Mouse (Mus musculus) CD4-positive naive resting alpha-beta T cell, adult 57 days (primary cell): ENCODE measurements around the gene Trim11. TPM values are rescaled to one million over a fixed set of nuclear protein-coding genes. Genes with fewer than 3 reads are reported as not detected.

ENCODE experiments used
- total RNA-seq: library from RNA; stranded (reverse); gene quantifications from one replicate; pipeline ENCODE4 v1.2.4, GENCODE M21; 2023

Gene Trim11
- total RNA-seq: 68.5 TPM

GRCm38 (mm10) chr11:58978027-58978705, at the start of gene Trim11:
Trim11 (plus strand) TSS chr11:58978093.

GRCm38 (mm10) chr11:58938322-58939087, 39.4 kb upstream of the Trim11 start, which contains the start of gene Rnf187:
Rnf187 (minus strand) TSS chr11:58938916.

GRCm38 (mm10) chr11:58948542-58949479, 29.1 kb upstream of the Trim11 start, which contains the start of gene Hist3h2ba:
Hist3h2ba (plus strand) TSS chr11:58948920.

GRCm38 (mm10) chr11:58954420-58955142, 23.3 kb upstream of the Trim11 start, which contains the start of the genes Hist3h2a and Trim17:
Hist3h2a (plus strand) TSS chr11:58954685.
Trim17 (plus strand) TSS chr11:58954685.

Other genes with a start within 250 kb of the Trim11 start
- not detected for gene Olfr317, start 238.9 kb upstream of the Trim11 start, total RNA-seq
- not detected for gene Olfr316, start 225.4 kb upstream of the Trim11 start, total RNA-seq
- not detected for gene Olfr315, start 204.9 kb upstream of the Trim11 start, total RNA-seq
- not detected for gene Olfr314, start 195.1 kb upstream of the Trim11 start, total RNA-seq
- not detected for gene Fam183b, start 176.1 kb upstream of the Trim11 start, total RNA-seq
- gene Olfr313, start 163.1 kb upstream of the Trim11 start, total RNA-seq: not detected
- not detected for gene Olfr312, start 148.9 kb upstream of the Trim11 start, total RNA-seq
- not detected for gene Olfr311, start 138.8 kb upstream of the Trim11 start, total RNA-seq
- 9.9 TPM for gene Gm12258, start 130.9 kb upstream of the Trim11 start, total RNA-seq
- 15.7 TPM for gene 2810021J22Rik, start 110.9 kb upstream of the Trim11 start, total RNA-seq
- 9.7 TPM for gene Zfp39, start 73.9 kb upstream of the Trim11 start, total RNA-seq
- gene Btnl10, start 60.2 kb upstream of the Trim11 start, total RNA-seq: not detected
- gene Rnf187, start 39.2 kb upstream of the Trim11 start, total RNA-seq: 114 TPM
- 18.7 TPM for gene Hist3h2ba, start 29.2 kb upstream of the Trim11 start, total RNA-seq
- gene Hist3h2a, start 23.4 kb upstream of the Trim11 start, total RNA-seq: 45.9 TPM
- 0.33 TPM for gene Trim17, start 23.4 kb upstream of the Trim11 start, total RNA-seq
- gene Obscn, start 158.3 kb downstream of the Trim11 start, total RNA-seq: 0.24 TPM
- gene Iba57, start 185.6 kb downstream of the Trim11 start, total RNA-seq: 40.9 TPM
- gene Gjc2, start 205.1 kb downstream of the Trim11 start, total RNA-seq: 0.44 TPM
- gene Guk1, start 214.1 kb downstream of the Trim11 start, total RNA-seq: 36.6 TPM
- gene Mrpl55, start 224.4 kb downstream of the Trim11 start, total RNA-seq: 14.4 TPM
- 35.3 TPM for gene 2310033P09Rik, start 230.2 kb downstream of the Trim11 start, total RNA-seq